Mouse (Mus musculus): Measurements from ENCODE around the gene Stac3. TPM values are rescaled to one million over a fixed set of nuclear protein-coding genes. Genes with fewer than 3 reads are reported as not detected.

Gene Stac3
- polyA plus RNA-seq, 1 experiment from 2014 or later = 0.32 TPM

GRCm38 (mm10) chr10:127526681-127527080, 25.2 kb downstream of the Stac3 start:
- Histone ChIP-seq H3K9me3 (ENCODE audit: control insufficient read depth, low read length) (no peaks in the 10 kb centered on the region), H3K9ac (replicated peaks; ENCODE audit: low read length) (peak overlapping the region; percentile 36), H3K4me2 (ENCODE audit: low read length) (peak overlapping the region; percentile 76), H3K27ac (replicated peaks; ENCODE audit: low read depth, low read length) (peak overlapping the region; percentile 79), H3K27me3 (ENCODE audit: control insufficient read depth, insufficient read depth, low read length) (peaks cover 62% of the 10 kb centered on the region), H3K4me1 (ENCODE audit: control insufficient read depth, insufficient read depth, low read length) (peaks cover 70% of the 10 kb centered on the region), H3K36me3 (ENCODE audit: control insufficient read depth, insufficient read depth, low read length) (no peaks in the 10 kb centered on the region), H3K4me3 (replicated peaks; ENCODE audit: low read depth, low read length) (peak overlapping the region; percentile 16)
- WGBS = under 1% methylated on average over 26 of the region's 26 CpGs
- ATAC-seq (ENCODE audit: low FRiP score, low TSS enrichment) = no peak
- no peak for DNase-seq

- H3K4me1 ChIP-seq (ENCODE audit: control insufficient read depth, insufficient read depth, low read length) = peaks cover 73% of the 10 kb centered on the region
- peak overlapping the region; percentile 76 for H3K4me2 ChIP-seq (ENCODE audit: low read length)
- peak overlapping the region; percentile 36 for H3K9ac ChIP-seq (replicated peaks; ENCODE audit: low read length)
- no peaks in the 10 kb centered on the region for H3K36me3 ChIP-seq (ENCODE audit: control insufficient read depth, insufficient read depth, low read length)
- H3K27ac ChIP-seq (replicated peaks; ENCODE audit: low read depth, low read length) = peak overlapping the region; percentile 79
- peak overlapping the region; percentile 16 for H3K4me3 ChIP-seq (replicated peaks; ENCODE audit: low read depth, low read length)
- no peaks in the 10 kb centered on the region for H3K9me3 ChIP-seq (ENCODE audit: control insufficient read depth, low read length)
- ATAC-seq (ENCODE audit: low FRiP score, low TSS enrichment) (peak; percentile 22; the same call in 1 of the 2 replicates), DNase-seq (no peak)
- H3K27me3 ChIP-seq (ENCODE audit: control insufficient read depth, insufficient read depth, low read length) = peaks cover 68% of the 10 kb centered on the region
- 2% methylated on average over 17 of the region's 17 CpGs for WGBS
Observed at GRCm38 (mm10) chr10:127527481-127527880, 26.0 kb downstream of the Stac3 start.

- H3K36me3 ChIP-seq (ENCODE audit: control insufficient read depth, insufficient read depth, low read length) = no peaks in the 10 kb centered on the region
- peak overlapping the region; percentile 81 for H3K27ac ChIP-seq (replicated peaks; ENCODE audit: low read depth, low read length)
- WGBS = under 1% methylated on average over 18 of the region's 25 CpGs
Observed at GRCm38 (mm10) chr10:127530945-127531344, 29.5 kb downstream of the Stac3 start.

DNA sequence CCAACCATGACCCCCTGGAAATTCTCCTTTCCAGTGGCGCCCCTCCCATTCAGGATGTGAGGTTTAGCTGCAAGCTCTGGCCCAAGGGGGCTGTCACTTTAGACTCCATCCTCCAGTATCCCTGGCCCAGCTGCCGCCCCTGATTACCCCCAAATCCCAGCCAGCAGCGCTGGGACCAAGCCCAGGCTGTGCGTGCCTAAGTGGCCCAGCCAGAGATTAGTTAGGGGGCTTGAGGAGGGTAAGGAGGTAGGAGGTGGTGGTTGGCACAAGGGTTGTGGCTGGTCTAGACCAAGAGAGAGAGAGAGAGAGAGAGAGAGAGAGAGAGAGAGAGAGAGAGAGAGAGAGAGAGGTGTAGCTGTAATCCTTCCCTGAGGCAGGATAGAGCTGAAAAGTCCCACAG, 30.1 kb downstream of the Stac3 start:
- ATAC-seq (ENCODE audit: low FRiP score, low TSS enrichment) (no peak), DNase-seq (no peak)
- H3K4me2 ChIP-seq (ENCODE audit: low read length) = peak overlapping the region; percentile 76
- H3K27ac ChIP-seq (replicated peaks; ENCODE audit: low read depth, low read length) = peak overlapping the region; percentile 81
- peak overlapping the region; percentile 56 for H3K4me3 ChIP-seq (replicated peaks; ENCODE audit: low read depth, low read length)
- H3K9me3 ChIP-seq (ENCODE audit: control insufficient read depth, low read length) = no peaks in the 10 kb centered on the region
- H3K27me3 ChIP-seq (ENCODE audit: control insufficient read depth, insufficient read depth, low read length) = peaks cover 70% of the 10 kb centered on the region
- H3K4me1 ChIP-seq (ENCODE audit: control insufficient read depth, insufficient read depth, low read length) = peaks cover 88% of the 10 kb centered on the region
- no peaks in the 10 kb centered on the region for H3K36me3 ChIP-seq (ENCODE audit: control insufficient read depth, insufficient read depth, low read length)
- WGBS = 4% methylated on average over 4 of the region's 4 CpGs
- H3K9ac ChIP-seq (replicated peaks; ENCODE audit: low read length) = peak overlapping the region; percentile 72; the same call in 1 of the 2 replicates

More at GRCm38 (mm10) chr10:127530945-127531344, 29.5 kb downstream of the Stac3 start:
- Histone ChIP-seq H3K4me1 (ENCODE audit: control insufficient read depth, insufficient read depth, low read length) (peaks cover 88% of the 10 kb centered on the region), H3K4me2 (ENCODE audit: low read length) (peak overlapping the region; percentile 76), H3K4me3 (replicated peaks; ENCODE audit: low read depth, low read length) (peak overlapping the region; percentile 56), H3K9ac (replicated peaks; ENCODE audit: low read length) (peak overlapping the region; percentile 72), H3K27me3 (ENCODE audit: control insufficient read depth, insufficient read depth, low read length) (peaks cover 76% of the 10 kb centered on the region), H3K9me3 (ENCODE audit: control insufficient read depth, low read length) (no peaks in the 10 kb centered on the region)
- ATAC-seq (ENCODE audit: low FRiP score, low TSS enrichment) (no peak), DNase-seq (no peak)

- peaks cover 46% of the 10 kb centered on the region for H3K27me3 ChIP-seq (ENCODE audit: control insufficient read depth, insufficient read depth, low read length)
- peaks cover 12% of the 10 kb centered on the region for H3K36me3 ChIP-seq (ENCODE audit: control insufficient read depth, insufficient read depth, low read length)
- peak within 1 kb of the TSS; percentile 56 for H3K4me3 ChIP-seq (replicated peaks; ENCODE audit: low read depth, low read length)
- peak; percentile 22; the same call in 1 of the 2 replicates for ATAC-seq (ENCODE audit: low FRiP score, low TSS enrichment)
- H3K9me3 ChIP-seq (ENCODE audit: control insufficient read depth, low read length) = no peaks in the 10 kb centered on the region
- WGBS = under 1% methylated on average over 62 of the region's 78 CpGs
- peak within 1 kb of the TSS; percentile 76 for H3K4me2 ChIP-seq (ENCODE audit: low read length)
- H3K4me1 ChIP-seq (ENCODE audit: control insufficient read depth, insufficient read depth, low read length) = peaks cover 73% of the 10 kb centered on the region
- no peak for DNase-seq
- peak within 1 kb of the TSS; percentile 72 for H3K9ac ChIP-seq (replicated peaks; ENCODE audit: low read length)
- H3K27ac ChIP-seq (replicated peaks; ENCODE audit: low read depth, low read length) = peak within 1 kb of the TSS; percentile 75
Observed at GRCm38 (mm10) chr10:127534036-127534928, 32.8 kb downstream of the Stac3 start, which contains the start of gene Nxph4. Gene Nxph4, minus strand, starts transcription at chr10:127534559.

GRCm38 (mm10) chr10:127534929-127535384, 33.5 kb downstream of the Stac3 start:
- DNase-seq (no peak), ATAC-seq (ENCODE audit: low FRiP score, low TSS enrichment) (0 out of 2 replicates have a peak, but pooled peaks have one; percentile 9)
- under 1% methylated on average over 30 of the region's 30 CpGs for WGBS
- Histone ChIP-seq H3K4me1 (ENCODE audit: control insufficient read depth, insufficient read depth, low read length) (peaks cover 66% of the 10 kb centered on the region), H3K9ac (replicated peaks; ENCODE audit: low read length) (peak overlapping the region; percentile 72), H3K4me2 (ENCODE audit: low read length) (peak overlapping the region; percentile 76), H3K27me3 (ENCODE audit: control insufficient read depth, insufficient read depth, low read length) (peaks cover 39% of the 10 kb centered on the region), H3K27ac (replicated peaks; ENCODE audit: low read depth, low read length) (peak overlapping the region; percentile 75), H3K36me3 (ENCODE audit: control insufficient read depth, insufficient read depth, low read length) (peaks cover 19% of the 10 kb centered on the region), H3K4me3 (replicated peaks; ENCODE audit: low read depth, low read length) (peak overlapping the region; percentile 56), H3K9me3 (ENCODE audit: control insufficient read depth, low read length) (no peaks in the 10 kb centered on the region)

DNA sequence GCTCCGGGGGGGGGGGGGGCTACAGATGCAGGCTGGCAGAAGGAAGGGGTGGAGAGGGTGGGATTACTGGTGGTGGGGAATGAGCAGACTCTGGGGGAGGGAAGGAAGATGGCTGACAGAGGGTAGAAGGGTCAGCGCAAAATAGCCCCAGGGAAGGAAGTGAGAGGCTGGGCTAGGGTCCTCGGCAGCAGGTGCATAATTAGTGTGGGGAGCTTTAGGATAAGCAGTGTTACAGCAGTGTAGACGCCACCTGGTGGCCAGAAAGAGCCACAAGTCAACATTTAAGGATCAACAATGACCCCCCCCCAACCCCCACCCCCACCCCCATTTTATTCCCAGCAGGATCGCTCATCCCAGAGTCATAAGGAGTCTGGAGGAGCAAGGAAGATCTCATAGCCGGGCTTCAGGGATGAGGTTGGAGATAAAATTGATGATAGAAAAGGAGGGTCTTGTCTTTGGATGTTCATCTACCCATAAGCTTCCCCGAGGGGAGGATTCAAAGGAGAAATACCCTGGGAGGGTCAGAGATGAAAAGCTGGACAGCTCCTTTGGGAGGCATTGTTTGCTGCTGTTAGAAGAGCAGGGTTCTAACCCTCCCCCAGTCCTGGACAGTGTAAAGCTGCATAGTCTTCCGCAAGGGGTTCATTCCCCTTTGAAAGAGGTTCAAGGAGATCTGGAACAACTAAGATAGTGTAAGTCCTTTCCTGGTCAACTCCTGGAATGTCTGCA, 35.3 kb downstream of the Stac3 start:
- peaks cover 32% of the 10 kb centered on the region for H3K27me3 ChIP-seq (ENCODE audit: control insufficient read depth, insufficient read depth, low read length)
- peak overlapping the region; percentile 75 for H3K27ac ChIP-seq (replicated peaks; ENCODE audit: low read depth, low read length)
- WGBS = 9% methylated on average over 8 of the region's 8 CpGs
- no peaks in the 10 kb centered on the region for H3K9me3 ChIP-seq (ENCODE audit: control insufficient read depth, low read length)
- peaks cover 49% of the 10 kb centered on the region for H3K4me1 ChIP-seq (ENCODE audit: control insufficient read depth, insufficient read depth, low read length)
- no peak overlapping the region for H3K4me3 ChIP-seq (replicated peaks; ENCODE audit: low read depth, low read length)
- no peak overlapping the region; the same call in 1 of the 2 replicates for H3K9ac ChIP-seq (replicated peaks; ENCODE audit: low read length)
- H3K4me2 ChIP-seq (ENCODE audit: low read length) = peak overlapping the region; percentile 76
- ATAC-seq (ENCODE audit: low FRiP score, low TSS enrichment) (peak; percentile 44; the same call in 1 of the 2 replicates), DNase-seq (peak; percentile 87)
- H3K36me3 ChIP-seq (ENCODE audit: control insufficient read depth, insufficient read depth, low read length) = peaks cover 36% of the 10 kb centered on the region

DNA sequence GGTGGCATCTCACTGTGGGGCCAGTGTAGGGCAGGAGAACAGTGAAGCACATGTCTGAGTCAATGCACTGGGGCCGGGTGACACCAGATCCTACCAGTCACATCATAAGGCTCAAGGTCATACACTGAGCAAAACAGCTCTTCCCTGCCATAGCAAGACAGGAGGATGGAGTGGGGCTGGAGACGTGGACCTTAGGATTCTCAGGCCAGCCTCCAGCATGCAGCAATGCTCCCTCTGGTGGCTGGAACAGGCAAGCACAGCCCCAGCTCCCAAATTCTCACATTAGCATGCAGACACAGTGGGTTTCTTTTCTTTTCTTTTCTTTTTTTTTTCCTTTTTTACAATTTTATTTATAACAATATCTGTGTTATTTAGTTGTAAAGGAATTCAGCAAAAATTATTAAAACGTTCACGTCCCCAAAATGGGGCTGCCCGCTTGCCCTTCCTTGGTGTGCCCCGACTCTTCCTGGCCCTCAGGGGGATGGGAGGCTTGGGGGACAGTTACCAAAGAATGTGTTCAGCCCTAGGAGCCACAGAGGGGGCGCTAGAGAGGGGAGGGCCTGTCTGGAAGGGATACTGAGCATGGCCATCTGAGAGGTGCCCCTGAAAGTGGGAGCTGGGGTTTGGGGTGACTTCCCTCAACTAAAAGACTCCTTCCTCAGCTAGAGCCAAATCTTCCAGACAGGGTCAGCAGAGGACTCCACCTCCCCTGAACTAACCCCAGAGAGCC, 36.5 kb downstream of the Stac3 start:
- Histone ChIP-seq H3K4me2 (ENCODE audit: low read length) (no peak overlapping the region), H3K9ac (replicated peaks; ENCODE audit: low read length) (no peak overlapping the region), H3K36me3 (ENCODE audit: control insufficient read depth, insufficient read depth, low read length) (peaks cover 49% of the 10 kb centered on the region), H3K4me3 (replicated peaks; ENCODE audit: low read depth, low read length) (no peak overlapping the region), H3K27ac (replicated peaks; ENCODE audit: low read depth, low read length) (peak overlapping the region; percentile 74), H3K9me3 (ENCODE audit: control insufficient read depth, low read length) (no peaks in the 10 kb centered on the region), H3K27me3 (ENCODE audit: control insufficient read depth, insufficient read depth, low read length) (peaks cover 22% of the 10 kb centered on the region), H3K4me1 (ENCODE audit: control insufficient read depth, insufficient read depth, low read length) (peaks cover 41% of the 10 kb centered on the region)
- 23% methylated on average over 7 of the region's 7 CpGs for WGBS
- DNase-seq (peak; percentile 90), ATAC-seq (ENCODE audit: low FRiP score, low TSS enrichment) (0 out of 2 replicates have a peak, but pooled peaks have one; percentile 19)
